Mouse (Mus musculus) testis, adult 2 months (tissue): ENCODE data around the gene Ctf1. TPM values are rescaled to one million over a fixed set of nuclear protein-coding genes. Genes with fewer than 3 reads are reported as not detected.

ENCODE experiments used
- H3K27ac ChIP-seq: fragments of 200-500 bp; 2 replicates; pipeline ENCODE4 v1.5.1; 2012; ENCODE audit warnings: low read depth, low read length; ENCODE audit not compliant: control insufficient read depth, insufficient read depth
- H3K27me3 ChIP-seq: fragments of 200-500 bp; 2 replicates; pipeline ENCODE4 v1.6.1; 2012; ENCODE audit warnings: mild to moderate bottlenecking, low read length, moderate library complexity; ENCODE audit not compliant: control insufficient read depth, insufficient read depth
- H3K36me3 ChIP-seq: fragments of 200-500 bp; 2 replicates; pipeline ENCODE4 v1.6.1; 2012; ENCODE audit warnings: mild to moderate bottlenecking, low read length; ENCODE audit not compliant: control insufficient read depth, insufficient read depth
- H3K4me1 ChIP-seq: fragments of 200-500 bp; 2 replicates; pipeline ENCODE4 v1.6.1; 2012; ENCODE audit warnings: low read length; ENCODE audit not compliant: control insufficient read depth, insufficient read depth
- H3K4me3 ChIP-seq: fragments of 200-500 bp; 2 replicates; pipeline ENCODE4 v1.5.1; 2012; ENCODE audit warnings: low read depth, mild to moderate bottlenecking, low read length, moderate library complexity, mixed read lengths; ENCODE audit not compliant: control insufficient read depth
- CTCF ChIP-seq: fragments of 200-500 bp; IDR thresholded peaks from 2 replicates; pipeline ENCODE4 v1.5.1; 2012; ENCODE audit warnings: low read depth, mild to moderate bottlenecking, inconsistent platforms, low read length, moderate library complexity; ENCODE audit not compliant: control insufficient read depth, insufficient read depth, insufficient replicate concordance
- POLR2A ChIP-seq: fragments of 200-500 bp; IDR thresholded peaks from 2 replicates; pipeline ENCODE4 v1.6.1; 2012; ENCODE audit warnings: low read depth, mild to moderate bottlenecking, inconsistent platforms, low read length, moderate library complexity; ENCODE audit not compliant: control insufficient read depth
- polyA plus RNA-seq: library from polyadenylated mRNA; depleted of rRNA; stranded (reverse); fragments of >200 nt; gene quantifications from 2 replicates; pipeline ENCODE4 v1.2.3, GENCODE M21; 2012

The Ctf1 gene
- polyA plus RNA-seq, 1 experiment: 4.7 TPM

DNA sequence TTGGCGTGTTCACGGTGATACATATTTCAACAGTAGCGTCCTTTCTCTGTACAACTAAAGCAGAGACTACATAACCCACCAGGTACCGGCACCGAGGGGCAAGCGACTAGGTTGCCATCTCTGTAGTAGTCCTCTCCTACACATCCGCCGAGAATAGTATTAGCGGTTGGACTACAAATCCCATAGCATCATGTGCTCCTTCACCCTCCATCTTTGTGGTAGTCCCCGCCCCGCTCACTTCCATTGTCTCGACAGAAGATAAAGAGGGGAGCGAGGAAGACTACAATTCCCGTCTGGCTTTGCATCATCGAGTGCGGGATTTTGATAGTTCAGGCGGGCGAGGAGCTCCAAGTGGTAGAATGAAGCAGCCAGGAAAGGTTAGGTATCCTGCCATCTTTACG, 32.7 kb downstream of the Ctf1 start:
- H3K27me3 ChIP-seq: no peaks in the 10 kb centered on the region
- H3K27ac ChIP-seq: peak overlapping the region; percentile 81
- no peaks in the 10 kb centered on the region; the same call in 1 of the 2 replicates for H3K36me3 ChIP-seq
- H3K4me1 ChIP-seq: peaks cover 4% of the 10 kb centered on the region; the same call in 1 of the 2 replicates
- peak overlapping the region; percentile 84 for H3K4me3 ChIP-seq
- TF ChIP-seq POLR2A (peak; percentile 26; the same call in 1 of the 2 replicates), CTCF (no peak)

DNA sequence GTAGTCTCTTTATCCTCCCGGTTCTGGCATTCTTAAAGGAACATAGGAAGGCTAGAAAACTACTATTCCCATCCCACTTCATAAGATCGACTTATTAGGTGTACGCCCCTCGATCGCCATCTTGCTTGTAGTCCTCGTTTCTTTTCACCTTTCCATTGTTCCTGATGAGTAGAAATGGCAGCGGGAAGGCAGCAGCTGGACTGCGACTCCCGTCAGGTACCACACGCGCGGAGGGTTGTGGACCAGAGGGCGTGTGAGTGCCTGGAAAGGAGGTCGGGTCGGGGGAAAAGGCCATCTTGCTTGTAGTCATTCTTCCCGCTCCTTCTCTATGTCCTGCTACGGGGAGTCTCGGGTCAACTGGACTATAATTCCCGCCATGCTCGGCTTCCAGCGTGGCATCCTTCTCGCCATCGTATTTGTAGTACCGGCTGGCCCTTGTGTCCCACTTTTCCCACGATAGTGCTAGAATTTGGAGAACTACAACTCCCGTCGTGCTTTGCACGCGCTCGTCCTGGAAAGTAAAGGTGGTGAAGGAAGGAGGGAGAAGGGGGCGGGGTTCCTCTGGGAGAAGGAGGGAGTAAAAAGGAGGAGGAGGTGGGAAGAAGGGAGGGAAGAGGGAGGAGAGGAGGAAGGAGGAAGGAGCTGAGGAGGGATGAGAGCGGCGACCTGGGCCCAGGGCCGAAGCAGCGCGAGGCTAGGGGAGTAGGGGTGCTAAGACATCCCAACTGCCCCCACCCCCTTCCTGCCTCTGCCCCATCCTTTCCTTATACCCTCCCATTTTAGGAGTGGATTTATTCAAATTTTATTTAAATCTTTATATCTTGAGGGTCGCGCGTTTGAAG, 33.3 kb downstream of the Ctf1 start:
- H3K4me1 ChIP-seq: peaks cover 4% of the 10 kb centered on the region; the same call in 1 of the 2 replicates
- TF ChIP-seq CTCF: no peak
- TF ChIP-seq POLR2A: peak; percentile 35; the same call in 1 of the 2 replicates
- no peaks in the 10 kb centered on the region; the same call in 1 of the 2 replicates for H3K36me3 ChIP-seq
- H3K27ac ChIP-seq: peak overlapping the region; percentile 81
- H3K4me3 ChIP-seq: peak overlapping the region; percentile 84
- no peaks in the 10 kb centered on the region for H3K27me3 ChIP-seq

DNA sequence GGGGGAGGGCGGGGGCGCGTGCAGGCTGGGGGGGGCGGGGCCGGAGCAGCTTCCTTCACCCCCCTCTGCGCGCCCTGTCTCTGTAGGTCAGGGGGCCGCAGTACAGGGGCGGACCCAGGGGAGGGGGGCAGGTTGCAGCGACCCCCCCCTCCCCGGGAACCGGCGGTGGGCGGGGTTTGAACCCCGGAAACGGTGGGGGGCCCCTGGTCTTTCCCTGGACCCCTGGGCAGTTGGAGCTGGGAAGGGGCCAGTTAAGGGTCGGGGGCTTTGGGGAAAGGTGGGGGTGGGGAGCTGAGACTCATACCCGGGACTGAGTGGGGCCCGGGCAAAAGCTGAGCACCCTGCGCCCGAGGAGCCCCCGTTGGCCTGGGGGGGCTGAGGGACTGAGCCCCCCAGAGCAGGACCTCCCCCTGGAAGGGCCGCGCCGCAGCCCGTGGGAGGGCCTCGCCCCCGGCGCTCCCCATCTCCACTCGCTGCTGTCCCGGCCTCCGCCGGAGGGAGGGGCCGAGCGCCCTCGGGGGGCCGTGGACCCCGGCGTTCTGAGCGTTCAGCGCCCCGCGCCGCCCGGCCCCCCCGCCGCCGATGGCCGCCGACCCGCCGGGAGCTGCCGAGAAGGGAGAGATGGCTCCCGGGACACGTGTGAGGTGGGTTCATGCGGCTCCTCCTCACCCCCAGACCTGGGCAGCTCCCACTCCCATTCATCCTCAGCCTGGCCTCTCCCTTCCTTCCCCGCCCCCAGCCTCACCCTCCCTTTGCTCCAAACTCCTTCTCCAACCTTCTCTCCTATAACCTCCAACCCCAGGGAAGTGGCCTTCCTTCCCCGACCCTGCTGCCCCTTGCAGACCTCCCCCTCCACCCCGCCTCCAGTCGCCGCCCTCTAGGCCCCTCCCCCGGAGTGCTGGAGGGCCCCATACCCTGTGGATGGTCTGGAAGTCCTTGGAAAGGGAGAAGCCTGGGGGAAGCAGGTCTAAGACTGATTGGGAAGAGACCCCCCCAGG, 34.3 kb downstream of the Ctf1 start:
- TF ChIP-seq CTCF: no peak
- no peak for TF ChIP-seq POLR2A
- Histone ChIP-seq H3K27me3 (no peaks in the 10 kb centered on the region), H3K27ac (peak overlapping the region; percentile 19; the same call in 1 of the 2 replicates)

DNA sequence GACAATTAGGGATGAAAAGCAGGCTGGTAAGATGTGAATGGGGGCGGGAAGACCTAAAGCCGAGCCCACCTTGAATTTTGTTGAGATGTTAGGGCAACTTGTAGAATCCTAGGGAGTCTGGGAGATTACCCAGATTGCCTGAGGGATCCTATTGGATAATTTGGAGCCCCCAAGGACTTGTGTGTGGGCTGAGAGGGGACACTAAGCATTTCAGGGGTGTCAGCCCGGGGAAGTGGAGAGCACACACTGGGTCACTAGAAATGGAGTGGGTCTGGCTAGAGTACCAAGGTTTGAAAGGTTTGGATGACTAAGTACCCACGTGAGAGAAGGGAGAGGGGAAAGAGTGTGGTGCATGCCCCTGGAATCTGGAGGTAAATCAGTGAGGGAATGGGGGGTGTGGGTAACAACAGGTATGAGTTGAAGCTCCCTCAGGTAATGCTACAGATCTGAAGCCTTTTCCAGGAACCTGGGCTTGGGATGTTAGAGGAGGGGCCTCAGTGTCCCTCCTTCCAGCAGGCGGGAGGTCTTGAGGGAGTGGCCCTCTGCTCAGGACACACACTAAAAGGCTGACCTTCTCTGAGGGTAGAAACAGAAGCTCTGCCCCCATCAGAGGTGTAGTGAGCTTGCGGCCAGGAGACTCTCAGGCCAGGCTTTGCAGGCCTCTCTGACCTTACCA, 35.2 kb downstream of the Ctf1 start:
- Histone ChIP-seq H3K4me3 (peak overlapping the region; percentile 52), H3K4me1 (peaks cover 4% of the 10 kb centered on the region; the same call in 1 of the 2 replicates), H3K27me3 (no peaks in the 10 kb centered on the region), H3K27ac (peak overlapping the region; percentile 19), H3K36me3 (peaks cover 2% of the 10 kb centered on the region; the same call in 1 of the 2 replicates)
- TF ChIP-seq CTCF (no peak), POLR2A (peak; percentile 45; the same call in 1 of the 2 replicates)

More for the DNA sequence above, 34.3 kb downstream of the Ctf1 start:
- peaks cover 2% of the 10 kb centered on the region; the same call in 1 of the 2 replicates for H3K36me3 ChIP-seq
- H3K4me3 ChIP-seq: peak overlapping the region; percentile 81
- H3K4me1 ChIP-seq: peaks cover 4% of the 10 kb centered on the region; the same call in 1 of the 2 replicates

DNA sequence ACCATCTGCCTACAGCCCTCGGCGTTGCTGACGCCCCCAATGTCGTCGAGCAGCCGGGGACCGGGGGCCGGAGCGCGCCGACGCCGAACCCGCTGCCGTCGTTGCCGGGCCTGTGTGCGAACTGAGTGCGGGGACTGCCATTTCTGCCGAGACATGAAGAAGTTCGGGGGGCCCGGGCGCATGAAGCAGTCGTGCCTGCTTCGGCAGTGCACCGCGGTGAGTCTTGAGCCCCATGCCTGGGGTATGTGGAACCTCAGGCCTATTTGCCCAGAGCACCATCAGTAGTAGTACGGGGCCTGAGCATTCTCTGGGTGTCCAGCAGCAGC, 35.7 kb downstream of the Ctf1 start:
- TF ChIP-seq CTCF (no peak), POLR2A (no peak)
- H3K27me3 ChIP-seq: no peaks in the 10 kb centered on the region
- H3K4me1 ChIP-seq: peaks cover 4% of the 10 kb centered on the region; the same call in 1 of the 2 replicates
- H3K4me3 ChIP-seq: peak overlapping the region; percentile 52
- H3K36me3 ChIP-seq: peaks cover 2% of the 10 kb centered on the region; the same call in 1 of the 2 replicates
- peak overlapping the region; percentile 5 for H3K27ac ChIP-seq
